Mouse (Mus musculus) brain, adult 2 months (tissue): ENCODE measurements around the gene Smn1.
A peak's percentile ranks its signal among the peaks of the same experiment; 100 is the strongest.
"Not testable (repeated sequence)": the region's sequence is repeated elsewhere in the genome, so short reads cannot be mapped to it uniquely, and the experiment has no call there.

Source experiments
- DNase-seq: peaks from one replicate; pipeline ENCODE4 v3.0.0; 2011; ENCODE audit warnings: low read depth, low spot score

The Smn1 gene

GRCm38 (mm10) chr13:100124423-100125257, at the start of gene Smn1:
Gene Smn1 (plus strand): TSS chr13:100124852.
- peak; percentile 99 for DNase-seq

DNA sequence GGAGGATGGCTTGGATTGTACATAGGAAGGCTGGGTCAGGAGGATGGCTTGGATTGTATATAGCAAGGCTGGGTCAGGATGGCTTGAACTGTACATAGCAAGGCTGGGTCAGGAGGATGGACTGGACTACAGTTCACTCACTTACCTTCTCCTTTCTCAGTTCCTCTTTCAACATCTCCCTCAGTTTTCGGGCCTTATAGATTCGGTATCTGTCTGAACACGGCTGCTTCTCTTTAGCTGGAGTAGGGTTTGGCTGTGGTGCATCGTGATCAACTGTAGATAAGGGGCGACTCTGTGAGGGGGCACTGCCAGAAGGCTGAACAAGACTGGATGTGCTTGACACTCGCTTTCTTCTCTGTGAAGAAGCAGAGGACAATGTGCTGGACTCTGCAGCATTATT, 25.8 kb upstream of the Smn1 start:
- DNase-seq: no peak

GRCm38 (mm10) chr13:100103052-100103658, 21.5 kb upstream of the Smn1 start:
- no peak for DNase-seq

- peak; percentile 95 for DNase-seq
Measured at GRCm38 (mm10) chr13:100103748-100104254, 20.9 kb upstream of the Smn1 start, which contains the start of gene Bdp1. Gene Bdp1 (minus strand): TSS chr13:100104070.

GRCm38 (mm10) chr13:100107652-100108472, 16.8 kb upstream of the Smn1 start, which contains the start of gene Serf1:
Gene Serf1 (plus strand): TSS chr13:100108012.
- DNase-seq: peak; percentile 77

DNA sequence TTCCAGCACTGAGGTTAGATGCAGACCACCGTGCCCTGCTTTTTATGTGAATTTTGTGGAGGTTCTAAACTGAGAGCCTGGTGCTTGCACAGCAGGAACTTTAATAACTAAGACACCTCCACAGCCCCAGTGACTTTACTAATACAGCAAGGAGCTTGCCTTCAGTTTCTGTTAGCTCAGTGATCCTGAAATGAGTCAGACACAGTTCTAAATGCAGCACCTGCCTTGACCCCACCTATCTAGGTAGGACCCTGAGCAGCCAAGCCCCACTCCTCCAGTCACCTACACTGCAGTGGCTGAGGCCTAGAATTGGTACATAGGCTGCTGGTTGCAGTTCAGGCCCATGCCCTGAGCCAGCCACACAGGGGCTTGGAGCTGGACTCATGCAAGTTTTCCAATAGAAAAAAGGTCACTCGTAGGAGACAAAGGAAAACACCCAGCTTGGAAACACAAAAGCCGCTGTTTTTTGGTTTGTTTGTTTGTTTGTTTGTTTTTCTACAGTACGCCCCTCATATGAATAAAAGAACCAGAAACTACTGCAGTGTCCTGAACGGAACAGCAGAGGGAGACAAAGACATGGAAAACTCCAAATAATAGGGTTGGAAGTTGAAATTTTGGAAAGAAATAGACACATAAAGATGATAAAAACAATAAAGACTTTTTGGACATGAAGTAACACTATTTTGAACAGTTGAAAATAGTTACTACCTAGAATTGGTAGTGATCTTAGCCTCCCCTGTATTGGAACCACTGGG, 12.3 kb upstream of the Smn1 start:
- peak; percentile 27 for DNase-seq

DNA sequence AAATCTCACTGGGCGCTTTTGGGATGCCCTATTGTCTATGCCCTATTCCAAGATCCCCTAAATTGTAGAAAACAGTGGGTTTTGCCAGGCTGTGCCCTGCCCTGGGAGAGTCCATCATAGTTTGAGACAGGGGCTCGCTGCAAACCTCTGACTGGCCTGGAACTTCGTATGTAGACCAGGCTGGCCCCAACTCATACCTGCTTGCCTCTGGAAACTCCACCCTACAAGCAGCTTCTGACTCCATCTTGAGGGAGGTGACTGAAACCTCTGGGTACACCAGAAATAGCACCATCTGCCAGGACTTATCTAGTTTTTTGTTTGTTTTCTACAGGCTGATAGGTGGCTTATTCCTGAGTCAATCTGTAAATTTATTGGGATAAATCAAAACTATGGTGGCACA, 682 bp upstream of the Smn1 start:
- DNase-seq: no peak

DNA sequence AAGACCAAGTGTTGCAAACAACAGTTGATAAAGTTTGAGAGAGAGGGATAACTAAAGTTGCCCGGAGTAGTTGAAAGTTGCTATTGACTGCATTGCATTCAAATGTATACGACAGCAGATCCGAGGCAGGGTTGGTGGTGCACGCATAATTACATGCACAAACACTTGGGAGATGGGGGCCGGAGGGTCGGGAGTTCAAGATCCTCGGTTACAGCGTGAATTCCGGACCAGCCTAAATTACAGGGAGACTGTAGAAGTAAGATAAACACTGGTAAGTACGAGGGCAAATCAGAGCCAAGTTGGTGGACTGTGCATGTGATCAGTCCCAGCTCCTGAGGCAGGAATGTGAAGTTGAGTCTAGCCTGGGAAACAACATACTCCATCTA, 599 bp downstream of the Smn1 start:
- DNase-seq: no peak

DNA sequence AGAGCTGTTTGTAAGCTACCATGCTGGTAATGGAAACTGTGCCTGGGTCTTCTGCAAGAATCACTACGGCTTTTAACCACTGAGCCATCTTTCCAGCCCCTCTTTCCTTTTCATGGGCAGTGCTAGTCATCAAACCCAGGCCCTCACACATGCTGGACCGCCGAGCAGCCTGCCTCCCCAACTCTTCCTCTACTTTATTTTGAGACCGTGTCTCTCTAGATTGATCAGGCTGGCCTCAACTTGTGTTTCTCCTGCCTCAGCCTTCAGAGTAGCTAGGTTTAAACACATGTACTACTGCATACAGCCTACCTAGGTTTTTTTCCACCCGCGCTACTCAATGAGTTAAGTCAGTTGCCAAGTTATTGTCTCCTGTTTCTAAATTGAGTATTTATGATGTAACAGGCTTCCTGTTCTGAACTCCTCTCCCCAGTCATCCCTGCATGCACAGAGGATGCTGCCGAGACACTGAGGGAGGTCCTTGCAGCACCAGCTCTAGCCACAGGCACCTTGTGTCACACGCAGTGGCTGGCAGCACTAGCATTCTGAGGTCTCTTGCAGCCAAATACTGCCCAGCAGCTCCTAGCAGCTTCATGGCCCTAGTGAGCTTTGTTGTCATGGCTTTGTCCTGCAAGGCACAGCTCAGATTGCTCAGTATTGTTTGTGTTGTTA, 17.1 kb downstream of the Smn1 start:
- no peak for DNase-seq

GRCm38 (mm10) chr13:100152659-100153058, 28.0 kb downstream of the Smn1 start:
- DNase-seq: peak; percentile 23

DNA sequence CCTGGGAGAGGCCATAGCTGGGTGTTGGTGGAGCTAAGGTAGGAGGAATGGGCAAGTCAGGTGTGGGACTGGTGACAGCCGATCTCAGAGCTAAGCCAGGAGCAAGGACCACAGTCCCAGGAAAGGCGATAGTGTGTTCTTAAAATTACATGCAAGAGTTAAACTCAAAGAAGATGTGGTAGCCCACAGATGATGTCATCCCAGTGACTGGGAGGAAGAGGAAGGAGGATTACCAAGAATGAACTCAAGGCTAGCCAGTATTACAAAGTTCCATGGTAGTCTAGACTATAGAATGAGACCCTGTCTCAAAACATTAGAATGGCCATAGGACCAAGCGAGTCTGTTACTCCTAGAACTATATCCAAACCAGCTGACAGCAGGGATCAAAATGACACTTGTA, 32.0 kb downstream of the Smn1 start:
- no peak for DNase-seq

GRCm38 (mm10) chr13:100161171-100161870, 36.7 kb downstream of the Smn1 start:
- DNase-seq: not testable (repeated sequence)

GRCm38 (mm10) chr13:100162467-100162866, 37.8 kb downstream of the Smn1 start:
- DNase-seq: not testable (repeated sequence)

- not testable (repeated sequence) for DNase-seq
Measured at GRCm38 (mm10) chr13:100166378-100166777, 41.7 kb downstream of the Smn1 start.

GRCm38 (mm10) chr13:100174360-100174759, 49.7 kb downstream of the Smn1 start:
- peak; percentile 6 for DNase-seq

DNA sequence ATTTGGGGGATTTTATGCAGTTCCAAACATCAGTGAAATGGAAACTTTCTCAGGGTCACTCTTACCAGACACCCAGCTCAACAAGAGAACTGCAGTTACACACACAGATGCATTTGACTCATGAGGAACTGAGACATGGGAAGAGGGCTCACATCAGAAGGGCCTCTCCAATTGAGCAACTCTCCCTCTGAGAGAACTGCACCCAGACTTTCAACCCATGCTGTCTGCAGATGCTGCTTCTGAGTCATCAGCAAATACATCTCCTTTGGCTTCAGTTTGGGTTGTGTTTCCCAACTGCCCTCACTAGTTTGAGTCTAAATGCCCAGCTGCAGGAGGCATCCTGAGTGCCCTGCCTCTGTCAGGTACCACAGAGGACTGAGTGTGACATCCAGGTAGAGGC, 58.5 kb downstream of the Smn1 start:
- DNase-seq: peak; percentile 16
